ENCODE assay signal across 10 mouse cellular contexts in the genomic region with DNA sequence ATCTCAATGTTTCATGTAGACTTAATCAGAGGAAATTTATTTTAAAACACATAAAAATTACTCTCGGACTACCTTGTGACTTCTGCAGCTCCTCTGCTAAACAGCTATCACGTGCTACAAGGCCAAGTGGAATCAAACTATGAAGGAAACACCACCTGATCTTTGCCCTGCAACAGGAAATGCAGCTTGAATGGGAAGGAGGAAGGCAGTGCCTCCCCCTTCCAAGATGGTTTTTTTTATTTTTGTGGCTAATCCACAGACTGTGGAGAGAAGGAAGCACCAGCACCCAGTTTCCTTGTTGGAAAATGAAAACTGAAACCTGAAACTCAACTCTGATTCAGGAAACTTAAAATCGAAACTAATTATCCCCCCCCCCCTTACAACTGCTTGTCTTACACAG. TPM values are rescaled to one million over a fixed set of nuclear protein-coding genes. Genes with fewer than 3 reads are reported as not detected.
A peak's percentile ranks its signal among the peaks of the same experiment; 100 is the strongest.
DNase-seq lines count a peak whose midpoint lies in the region; ATAC-seq and TF ChIP-seq lines count a peak whose summit lies in the region.
"Had no signal": no experiment of that assay in that cellular context is flagged by ENCODE, and none has a peak within 500 bp of the region (broad histone marks: within the 10 kb centered on the region; RNA-seq: fewer than 3 reads in every experiment).

No protein-coding gene starts in this region.

- TF ChIP-seq POLR2A in ES-Bruce4 (IDR thresholded peaks at IDR 0.05; ENCODE audit: insufficient read depth, low read length) = no peak

- H3K4me3 ChIP-seq in heart, postnatal 0 days (ENCODE audit: low read depth, low read length) = no peak overlapping the region
- no peak overlapping the region for H3K4me3 ChIP-seq in ES-Bruce4 (ENCODE audit: low read depth, low read length)
- no peak overlapping the region for H3K4me3 ChIP-seq in intestine, embryonic 15.5 days (replicated peaks)
- no peak overlapping the region for H3K4me3 ChIP-seq in liver, embryonic 11.5 days (ENCODE audit: low read depth, low read length)
- H3K4me3 ChIP-seq: embryonic facial prominence, embryonic 15.5 days had no signal

- 50% methylated on average over 3 of the region's 3 CpGs for WGBS in heart, postnatal 0 days
- 44% methylated on average over 3 of the region's 3 CpGs for WGBS in intestine, embryonic 15.5 days
- 66% methylated on average over 3 of the region's 3 CpGs for WGBS in liver, embryonic 11.5 days

- H3K4me2 ChIP-seq in heart, postnatal 0 days (ENCODE audit: low read depth, low read length) = 0 out of 2 replicates have a peak overlapping the region, but pooled peaks have one; percentile 13
- 0 out of 2 replicates have a peak overlapping the region, but pooled peaks have one; percentile 21 for H3K4me2 ChIP-seq in intestine, embryonic 15.5 days (replicated peaks)
- no peak overlapping the region for H3K4me2 ChIP-seq in liver, embryonic 11.5 days
- H3K4me2 ChIP-seq: embryonic facial prominence, embryonic 15.5 days had no signal

- no peaks in the 10 kb centered on the region for H3K27me3 ChIP-seq in heart, postnatal 0 days (ENCODE audit: control insufficient read depth, insufficient read depth, low read length)
- H3K27me3 ChIP-seq in ES-Bruce4 (ENCODE audit: control insufficient read depth, insufficient read depth, low read length, poor library complexity, severe bottlenecking) = no peaks in the 10 kb centered on the region
- no peaks in the 10 kb centered on the region for H3K27me3 ChIP-seq in intestine, embryonic 15.5 days (replicated peaks)
- no peaks in the 10 kb centered on the region for H3K27me3 ChIP-seq in liver, embryonic 11.5 days (replicated peaks; ENCODE audit: control insufficient read depth, insufficient read depth, low read length)
- H3K27me3 ChIP-seq: embryonic facial prominence, embryonic 15.5 days had no signal

- no peak for ATAC-seq in heart, postnatal 0 days (ENCODE audit: insufficient read depth, low read depth)
- no peak for ATAC-seq in intestine, embryonic 15.5 days
- no peak for ATAC-seq in liver, embryonic 11.5 days (replicated peaks; ENCODE audit: low FRiP score)

- no peak overlapping the region for H3K9ac ChIP-seq in heart, postnatal 0 days (replicated peaks; ENCODE audit: low read depth, low read length)
- no peak overlapping the region for H3K9ac ChIP-seq in ES-Bruce4 (ENCODE audit: low read depth, poor library complexity, severe bottlenecking)
- H3K9ac ChIP-seq in intestine, embryonic 15.5 days = no peak overlapping the region
- no peak overlapping the region for H3K9ac ChIP-seq in liver, embryonic 11.5 days (ENCODE audit: low read depth, low read length)
- H3K9ac ChIP-seq: embryonic facial prominence, embryonic 15.5 days had no signal

- no peaks in the 10 kb centered on the region for H3K9me3 ChIP-seq in heart, postnatal 0 days (replicated peaks; ENCODE audit: control insufficient read depth, low read length)
- H3K9me3 ChIP-seq in ES-Bruce4 (replicated peaks; ENCODE audit: control insufficient read depth, insufficient read depth, low read length, poor library complexity, severe bottlenecking) = no peaks in the 10 kb centered on the region
- no peaks in the 10 kb centered on the region for H3K9me3 ChIP-seq in intestine, embryonic 15.5 days
- H3K9me3 ChIP-seq in liver, embryonic 11.5 days (ENCODE audit: control insufficient read depth, low read length) = no peaks in the 10 kb centered on the region
- H3K9me3 ChIP-seq: embryonic facial prominence, embryonic 15.5 days had no signal

- DNase-seq in heart, postnatal 0 days (ENCODE audit: low spot score) = no peak
- no peak for DNase-seq in heart, postnatal 36 days
- DNase-seq in liver, embryonic 11.5 days (ENCODE audit: low spot score) = no peak
- no peak for DNase-seq in ovary, postnatal 10 days (ENCODE audit: low spot score)
- DNase-seq in urinary bladder, postnatal 10 days (ENCODE audit: low spot score) = no peak
- DNase-seq in frontal cortex, postnatal 36 days (ENCODE audit: low spot score in 2 of 2) = no peak
- DNase-seq: cerebellum, adult 2 months had no signal

- peaks cover 8% of the 10 kb centered on the region for H3K4me1 ChIP-seq in heart, postnatal 0 days (ENCODE audit: control insufficient read depth, insufficient read depth)
- peaks cover 7% of the 10 kb centered on the region for H3K4me1 ChIP-seq in ES-Bruce4 (ENCODE audit: control insufficient read depth, insufficient read depth, low read length)
- peaks cover 28% of the 10 kb centered on the region; the same call in 1 of the 2 replicates for H3K4me1 ChIP-seq in intestine, embryonic 15.5 days (replicated peaks)
- peaks cover 28% of the 10 kb centered on the region for H3K4me1 ChIP-seq in liver, embryonic 11.5 days (replicated peaks; ENCODE audit: control insufficient read depth, insufficient read depth, low read length)

- no peak for TF ChIP-seq CTCF in heart, postnatal 0 days (IDR thresholded peaks at IDR 0.05; ENCODE audit: low read depth)
- no peak for TF ChIP-seq CTCF in ES-Bruce4 (IDR thresholded peaks at IDR 0.05; ENCODE audit: low read depth, low read length)

- H3K36me3 ChIP-seq in heart, postnatal 0 days (replicated peaks; ENCODE audit: control insufficient read depth, insufficient read depth, low read length) = peaks cover 46% of the 10 kb centered on the region
- peaks cover 27% of the 10 kb centered on the region for H3K36me3 ChIP-seq in ES-Bruce4 (ENCODE audit: control insufficient read depth, insufficient read depth, low read length, poor library complexity, severe bottlenecking)
- peaks cover 15% of the 10 kb centered on the region for H3K36me3 ChIP-seq in intestine, embryonic 15.5 days
- H3K36me3 ChIP-seq in liver, embryonic 11.5 days (ENCODE audit: control insufficient read depth, insufficient read depth, low read length) = peaks cover 30% of the 10 kb centered on the region

- TF ChIP-seq EP300 in heart, postnatal 0 days (IDR thresholded peaks at IDR 0.05; ENCODE audit: low read depth) = 0 out of 2 replicates have a peak, but pooled peaks have one; percentile 36
- no peak for TF ChIP-seq EP300 in ES-Bruce4 (IDR thresholded peaks at IDR 0.05; ENCODE audit: insufficient read depth, low read depth, low read length)

- intact Hi-C loops in heart, postnatal 36 days (cut with DNase I) = no loop called here

- H3K27ac ChIP-seq in heart, postnatal 0 days (ENCODE audit: low read depth) = peak overlapping the region; percentile 19
- H3K27ac ChIP-seq in ES-Bruce4 (ENCODE audit: insufficient read depth, low read length) = peak overlapping the region; percentile 74
- peak overlapping the region; percentile 44; the same call in 1 of the 2 replicates for H3K27ac ChIP-seq in intestine, embryonic 15.5 days
- 0 out of 2 replicates have a peak overlapping the region, but pooled peaks have one; percentile 13 for H3K27ac ChIP-seq in liver, embryonic 11.5 days (ENCODE audit: low read depth, low read length)
- H3K27ac ChIP-seq: embryonic facial prominence, embryonic 15.5 days had no signal

RNA-seq across cellular contexts. Expression of a gene that starts 4.6 kb away (rescaled TPM):
- 25.0 and 35.4 TPM in 2 replicates for total RNA-seq in heart, postnatal 0 days (2014; rRNA removed; ENCODE audit: low replicate concordance)
- polyA plus RNA-seq in heart, postnatal 0 days (2015; fragmentation: Nextera tagmentation; extraction: Ambion mirVana) = 6.0 and 6.9 TPM in 2 replicates
- 10 to 100 TPM; 36.2 to 44.8 TPM for total RNA-seq in heart, postnatal 36 days (2021)
- 11.4 and 12.1 TPM in 2 replicates for polyA plus RNA-seq in ES-Bruce4 (2011; ENCODE audit: insufficient read depth, insufficient read length, low read depth, missing spikeins)
- polyA plus RNA-seq in intestine, embryonic 15.5 days (2015; fragmentation: Nextera tagmentation; extraction: Ambion mirVana) = 7.7 and 7.8 TPM in 2 replicates
- polyA plus RNA-seq in liver, embryonic 11.5 days (2014; fragmentation: Nextera tagmentation; extraction: Ambion mirVana) = 10.1 and 11.2 TPM in 2 replicates

RNA-seq across cellular contexts. Expression of a gene that starts 43.2 kb away (rescaled TPM):
- 11.1 and 13.9 TPM in 2 replicates for total RNA-seq in heart, postnatal 0 days (2014; rRNA removed; ENCODE audit: low replicate concordance)
- 17.2 and 17.3 TPM in 2 replicates for polyA plus RNA-seq in heart, postnatal 0 days (2015; fragmentation: Nextera tagmentation; extraction: Ambion mirVana)
- 10 to 100 TPM; 10.8 to 11.3 TPM for total RNA-seq in heart, postnatal 36 days (2021)
- 72.1 and 75.7 TPM in 2 replicates for polyA plus RNA-seq in ES-Bruce4 (2011; ENCODE audit: insufficient read depth, insufficient read length, low read depth, missing spikeins)
- 45.9 and 47.7 TPM in 2 replicates for polyA plus RNA-seq in intestine, embryonic 15.5 days (2015; fragmentation: Nextera tagmentation; extraction: Ambion mirVana)
- polyA plus RNA-seq in liver, embryonic 11.5 days (2014; fragmentation: Nextera tagmentation; extraction: Ambion mirVana) = 102 and 103 TPM in 2 replicates

Comparison
In these comparisons a context has a peak if more than half of its experiments do, and no peak if none do; other contexts are left out.
1. H3K27ac ChIP-seq: peak in every context shown above with its lines; median percentile 74 in ES-Bruce4; 44 in intestine, embryonic 15.5 days; 19 in heart, postnatal 0 days; 13 in liver, embryonic 11.5 days.